Mouse (Mus musculus) heart, postnatal 14 days (tissue): ENCODE measurements around the gene Tmem260. TPM values are rescaled to one million over a fixed set of nuclear protein-coding genes. Genes with fewer than 3 reads are reported as not detected.

Source experiments
- DNase-seq, 2 experiments: peaks; one replicate each; pipeline ENCODE4 v3.0.0; 2021 to 2022
- intact Hi-C: fragments of 180-260 bp; cut with DNase I; formaldehyde crosslinking; loops from one replicate; pipeline ENCODE4 v1.15.1; 2025
- long read RNA-seq, 2 experiments: library from polyadenylated mRNA; stranded (forward); transcript quantifications; one replicate each; pipeline ENCODE4 v2.0.0; 2021
- total RNA-seq, 2 experiments: library from RNA; stranded (reverse); gene quantifications; 2 replicates each; pipeline ENCODE4 v1.2.3; 2021

Gene Tmem260
- 10 to 100 TPM; 11.9 to 12.0 TPM for total RNA-seq
- long read RNA-seq, experiment 1, full-length matches to known transcripts = 6 of 9 reads
- long read RNA-seq, experiment 1, partial matches to known transcripts = 0 of 9 reads
- long read RNA-seq, experiment 1, other reads (novel, unspliced or antisense) = 3 of 9 reads
- long read RNA-seq, experiment 2, full-length matches to known transcripts = 8 of 10 reads
- long read RNA-seq, experiment 2, partial matches to known transcripts = 0 of 10 reads
- long read RNA-seq, experiment 2, other reads (novel, unspliced or antisense) = 2 of 10 reads

DNA sequence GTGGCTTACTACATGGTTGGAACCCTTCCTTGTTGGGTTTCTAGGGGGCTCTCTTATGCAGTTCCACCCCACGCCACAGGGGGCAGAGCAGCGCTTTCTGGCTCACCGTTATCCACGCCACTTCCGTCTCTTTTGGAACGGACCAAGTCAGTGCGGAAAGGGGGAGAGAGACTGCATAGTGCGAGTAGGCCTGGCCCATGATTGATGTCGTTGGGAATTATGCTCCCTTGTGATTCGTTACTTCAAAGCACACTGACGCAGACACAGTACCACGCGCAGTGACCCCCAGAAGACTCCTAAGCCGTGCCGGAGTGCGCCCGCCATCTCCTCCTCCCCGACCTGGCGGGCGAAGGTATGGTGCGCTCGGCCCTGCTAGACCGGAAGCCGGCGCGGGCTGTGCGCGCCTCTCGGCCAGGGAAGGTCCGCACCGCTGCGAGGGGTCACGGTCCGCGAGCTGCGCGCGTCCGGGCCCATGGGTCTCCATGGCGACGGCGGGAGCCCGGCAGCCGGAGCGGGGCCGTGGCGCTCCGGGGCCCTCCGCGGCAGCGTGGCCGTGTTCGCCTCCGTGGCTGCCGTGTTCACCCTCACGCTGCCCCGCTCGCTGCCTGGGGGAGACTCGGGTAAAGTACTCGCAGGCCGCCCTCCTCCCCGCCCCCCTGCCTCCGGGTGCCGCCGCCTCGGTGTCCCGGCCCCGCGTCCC is at the start of gene Tmem260:
Gene Tmem260, plus strand, starts transcription at position 141 of the 700 bp plus-strand sequence.
- intact Hi-C loops = loop anchor here (5.0 to 10.0 kb wide), 2 partner anchors 74 to 619 kb away; partner anchors contain the start of genes Ap5m1 and Exoc5
- peak; percentile 92 to 94 for DNase-seq

DNA sequence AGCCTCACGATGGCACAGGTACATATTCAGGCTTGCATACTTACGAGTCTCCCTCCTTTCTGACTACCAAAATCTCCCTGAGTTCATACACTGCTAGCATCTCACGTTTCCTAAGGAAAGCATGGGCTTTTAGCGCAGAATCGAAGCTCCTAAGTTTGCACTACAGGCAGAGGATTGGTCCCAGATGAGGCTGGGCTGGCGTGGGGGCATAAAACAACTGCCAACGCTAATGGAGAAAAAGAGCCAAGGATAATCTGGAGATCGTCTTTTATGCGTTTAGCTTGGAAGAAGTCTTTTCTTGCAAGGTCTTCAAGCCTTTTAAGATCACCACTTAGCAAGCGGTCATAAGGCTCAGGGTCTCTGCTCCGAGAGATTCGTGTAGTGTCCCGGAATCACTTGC is 39.8 kb upstream of the Tmem260 start:
- intact Hi-C loops = no loop called here
- peak; percentile 22 to 24 for DNase-seq

DNA sequence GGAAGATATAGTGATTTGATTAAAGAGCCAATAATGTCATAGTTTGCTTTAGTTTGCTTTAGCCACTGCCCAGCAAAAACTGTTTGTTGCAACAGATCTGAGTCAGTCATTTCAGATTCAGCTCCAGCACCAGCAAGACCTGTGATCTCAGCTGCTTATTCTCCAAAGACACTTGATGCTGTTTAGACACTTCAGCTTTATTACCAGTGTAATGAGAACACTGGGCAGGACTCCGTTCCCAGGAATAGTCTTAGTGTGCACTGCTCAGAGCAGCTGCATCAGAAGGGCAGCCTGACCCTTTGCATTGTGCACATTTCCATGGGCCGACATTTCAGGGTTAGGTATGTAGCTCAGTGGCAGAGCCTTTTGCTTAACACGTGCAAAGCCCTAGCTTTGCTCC is 28.9 kb upstream of the Tmem260 start:
- intact Hi-C loops = no loop called here
- DNase-seq = no peak

GRCm38 (mm10) chr14:48418264-48418663 is 27.7 kb upstream of the Tmem260 start:
- no peak for DNase-seq
- intact Hi-C loops = no loop called here

GRCm38 (mm10) chr14:48418672-48419071 is 27.3 kb upstream of the Tmem260 start:
- intact Hi-C loops = no loop called here

GRCm38 (mm10) chr14:48421476-48421875 is 24.4 kb upstream of the Tmem260 start:
- intact Hi-C loops = no loop called here

More at GRCm38 (mm10) chr14:48418672-48419071, 27.3 kb upstream of the Tmem260 start:
- DNase-seq = no peak

DNA sequence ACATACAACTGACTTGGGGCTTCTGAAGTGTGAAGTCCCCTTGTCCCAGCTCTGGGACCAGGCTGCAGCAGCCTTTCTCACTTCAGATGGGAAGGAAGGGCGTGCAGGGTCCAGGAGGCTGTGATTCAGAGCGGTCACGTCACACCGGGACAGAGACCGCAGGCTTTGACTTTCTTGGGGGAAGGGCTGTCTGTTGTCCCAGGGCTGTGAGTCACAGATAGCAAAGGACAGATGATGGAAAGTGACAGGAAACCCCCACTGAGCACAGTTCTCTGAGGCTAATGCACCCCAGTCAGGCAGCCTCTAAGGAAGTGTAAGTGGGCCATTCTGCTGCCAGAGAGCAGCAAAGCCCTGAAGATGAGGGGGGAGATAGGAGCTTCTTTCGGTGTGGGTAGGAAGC is 23.9 kb upstream of the Tmem260 start:
- peak; percentile 25 to 32 for DNase-seq
- intact Hi-C loops = no loop called here

More at GRCm38 (mm10) chr14:48421476-48421875, 24.4 kb upstream of the Tmem260 start:
- no peak for DNase-seq

GRCm38 (mm10) chr14:48422436-48422835 is 23.5 kb upstream of the Tmem260 start:
- no peak for DNase-seq
- intact Hi-C loops = no loop called here

GRCm38 (mm10) chr14:48422901-48423300 is 23.0 kb upstream of the Tmem260 start:
- intact Hi-C loops = no loop called here
- no peak for DNase-seq

GRCm38 (mm10) chr14:48431978-48432377 is 13.9 kb upstream of the Tmem260 start:
- intact Hi-C loops = no loop called here

DNA sequence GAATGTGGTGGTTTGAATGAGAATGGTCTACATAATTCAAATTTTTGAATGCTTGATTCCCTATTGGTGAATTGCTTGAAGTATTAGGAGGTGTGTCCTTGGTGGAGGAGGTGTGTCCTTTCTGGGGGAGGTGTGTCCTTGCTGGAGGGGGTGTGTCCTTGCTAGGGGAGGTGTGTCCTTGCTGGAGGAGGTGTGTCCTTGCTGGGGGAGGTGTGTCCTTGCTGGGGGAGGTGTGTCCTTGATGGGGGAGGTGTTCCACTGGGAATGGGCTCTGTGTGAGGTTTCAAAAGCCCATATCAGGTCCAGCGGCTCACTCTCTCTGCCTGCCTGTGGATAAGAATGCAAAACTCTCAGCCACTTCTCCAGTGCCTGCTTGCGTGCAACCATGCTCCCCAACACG is 2.1 kb upstream of the Tmem260 start:
- DNase-seq = no peak
- intact Hi-C loops = loop anchor here (10.0 kb wide), 1 partner anchor 621 kb away; the partner anchor contains the start of genes Ap5m1 and Exoc5

More at GRCm38 (mm10) chr14:48431978-48432377, 13.9 kb upstream of the Tmem260 start:
- no peak for DNase-seq

DNA sequence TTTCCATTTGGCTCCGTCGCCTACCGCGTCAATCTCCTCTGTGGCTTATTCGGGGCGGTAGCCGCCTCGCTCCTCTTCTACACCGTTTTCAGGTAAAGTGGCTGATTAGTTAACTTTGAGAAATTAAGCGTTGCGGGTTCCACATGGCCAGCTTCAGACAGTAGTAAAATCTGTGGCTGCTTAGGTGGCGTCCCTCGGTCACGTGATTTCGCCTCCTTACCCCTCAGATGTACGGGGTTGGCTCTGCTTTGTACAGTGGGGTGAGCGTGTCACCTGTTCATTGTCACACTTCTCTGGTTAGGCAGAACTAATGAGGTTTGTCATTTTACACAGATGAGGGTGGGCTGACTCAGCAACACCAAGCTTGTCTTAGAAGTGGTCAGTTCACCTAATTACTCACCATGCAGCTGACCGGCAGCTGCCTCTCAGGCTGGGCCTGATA is 6.1 kb downstream of the Tmem260 start:
- intact Hi-C loops = loop anchor here (10.0 kb wide), 1 partner anchor 327 kb away; the partner anchor contains the start of gene Peli2
- DNase-seq = no peak

- intact Hi-C loops = loop anchor here (10.0 kb wide), 1 partner anchor 329 kb away; the partner anchor contains the start of gene Peli2
- no peak for DNase-seq
Measured at GRCm38 (mm10) chr14:48453411-48453810, 7.5 kb downstream of the Tmem260 start.

GRCm38 (mm10) chr14:48456305-48457092 is 10.6 kb downstream of the Tmem260 start:
- DNase-seq = peak in 1 of 2 experiments; percentile 7
- intact Hi-C loops = loop anchor here (10.0 kb wide), 1 partner anchor 332 kb away; the partner anchor contains the start of gene Peli2

GRCm38 (mm10) chr14:48457288-48457938 is 11.5 kb downstream of the Tmem260 start:
- intact Hi-C loops = loop anchor here (10.0 kb wide), 1 partner anchor 333 kb away; the partner anchor contains the start of gene Peli2
- DNase-seq = no peak

DNA sequence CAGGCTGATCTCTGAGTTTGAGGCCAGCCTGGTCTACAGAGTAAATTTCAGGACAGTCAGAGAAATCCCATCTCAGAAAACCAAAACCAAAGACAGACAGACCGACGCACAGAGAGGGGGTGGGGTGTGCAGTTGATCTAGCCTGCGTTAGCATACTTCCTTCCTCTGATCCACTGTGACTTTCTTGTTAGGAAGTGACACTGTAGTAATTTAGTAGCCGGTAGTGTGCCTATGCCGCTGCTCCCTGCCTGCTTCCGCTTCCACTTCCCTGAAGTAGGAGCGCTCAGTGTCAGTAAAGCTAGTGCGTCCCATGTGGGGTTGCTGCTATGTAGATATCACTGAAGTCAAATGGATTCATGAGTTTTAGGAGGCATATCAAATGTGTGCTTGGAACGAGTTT is 13.0 kb downstream of the Tmem260 start:
- peak in 1 of 2 experiments; percentile 6 for DNase-seq
- intact Hi-C loops = loop anchor here (10.0 kb wide), 1 partner anchor 334 kb away; the partner anchor contains the start of gene Peli2

DNA sequence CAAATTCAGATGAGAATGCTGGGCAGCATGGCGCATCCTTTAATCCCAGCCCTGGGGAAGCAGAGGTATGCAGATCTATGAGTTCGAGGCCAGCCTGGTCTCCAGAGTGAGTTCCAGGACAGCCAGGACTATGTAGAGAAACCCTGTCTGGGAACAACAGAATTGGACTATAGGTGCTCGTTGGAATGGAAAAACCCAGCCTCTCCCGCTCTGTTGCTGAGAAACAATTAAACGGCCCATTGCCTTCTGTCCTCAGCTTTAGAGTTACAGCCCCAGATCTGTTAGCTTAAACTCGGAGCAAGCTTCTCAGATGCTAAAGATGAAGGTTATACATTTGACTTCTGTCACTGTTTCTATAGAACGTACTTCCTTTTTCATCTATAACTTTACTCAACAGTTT is 22.4 kb downstream of the Tmem260 start:
- intact Hi-C loops = no loop called here

DNA sequence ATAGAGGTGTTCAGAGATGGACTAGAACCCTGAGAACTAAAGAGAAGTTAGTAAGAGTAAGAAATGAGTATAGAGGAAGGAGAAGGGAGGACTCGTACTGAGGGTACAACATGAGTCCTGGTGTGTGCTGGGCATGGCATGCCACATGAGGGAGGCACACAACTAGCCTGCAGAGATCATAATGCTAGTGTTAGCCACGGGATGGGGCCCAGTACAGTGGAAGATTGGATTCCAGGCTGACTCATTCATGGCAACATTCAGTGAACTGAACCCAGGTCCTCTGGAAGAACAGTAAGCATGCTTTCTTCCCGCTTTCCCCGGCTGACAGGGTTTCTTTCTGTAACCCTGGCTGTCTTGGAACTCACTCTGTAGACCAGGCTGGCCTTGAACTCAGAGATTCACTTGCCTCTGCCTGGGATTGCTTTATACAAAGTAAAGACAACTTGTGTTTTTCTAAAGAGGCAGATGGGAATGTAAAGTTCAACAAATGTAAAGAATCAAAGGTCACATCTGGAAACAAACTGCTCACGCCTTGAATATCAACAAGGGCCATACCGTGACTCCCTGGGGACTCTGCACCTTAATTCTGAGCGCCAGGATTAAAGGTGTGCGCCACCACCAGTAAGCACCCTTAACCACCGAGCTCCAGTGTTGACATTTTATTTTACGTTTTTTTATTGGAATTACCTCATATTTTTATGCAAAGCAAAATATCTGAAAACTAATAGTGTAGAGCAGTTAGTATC is 25.0 kb downstream of the Tmem260 start:
- intact Hi-C loops = no loop called here
- no peak for DNase-seq

More for the DNA sequence above, 22.4 kb downstream of the Tmem260 start:
- DNase-seq = no peak

DNA sequence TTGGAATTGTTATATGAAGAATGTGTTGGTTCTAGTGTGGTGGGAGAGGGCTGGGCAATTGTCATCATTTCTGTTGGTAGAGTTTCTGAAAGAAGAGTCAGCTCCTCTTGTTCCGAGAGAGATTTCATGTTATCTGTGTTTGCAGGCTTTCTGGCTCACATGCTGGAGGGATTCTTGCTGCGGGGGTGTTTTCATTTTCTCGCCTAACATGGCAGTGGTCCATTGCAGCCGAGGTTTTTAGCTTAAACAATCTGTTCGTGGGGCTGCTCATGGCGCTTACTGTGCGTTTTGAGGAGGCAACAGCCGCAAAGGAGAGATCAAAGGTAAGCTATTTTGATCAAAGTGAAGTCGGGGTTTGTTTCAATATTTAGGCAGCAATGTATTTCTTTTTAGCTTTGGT is 26.3 kb downstream of the Tmem260 start:
- intact Hi-C loops = no loop called here
- DNase-seq = no peak
